Mouse (Mus musculus): ENCODE results near the gene Vash2.
"Not testable (repeated sequence)": the region's sequence is repeated elsewhere in the genome, so short reads cannot be mapped to it uniquely, and the experiment has no call there.

The Vash2 gene

DNA sequence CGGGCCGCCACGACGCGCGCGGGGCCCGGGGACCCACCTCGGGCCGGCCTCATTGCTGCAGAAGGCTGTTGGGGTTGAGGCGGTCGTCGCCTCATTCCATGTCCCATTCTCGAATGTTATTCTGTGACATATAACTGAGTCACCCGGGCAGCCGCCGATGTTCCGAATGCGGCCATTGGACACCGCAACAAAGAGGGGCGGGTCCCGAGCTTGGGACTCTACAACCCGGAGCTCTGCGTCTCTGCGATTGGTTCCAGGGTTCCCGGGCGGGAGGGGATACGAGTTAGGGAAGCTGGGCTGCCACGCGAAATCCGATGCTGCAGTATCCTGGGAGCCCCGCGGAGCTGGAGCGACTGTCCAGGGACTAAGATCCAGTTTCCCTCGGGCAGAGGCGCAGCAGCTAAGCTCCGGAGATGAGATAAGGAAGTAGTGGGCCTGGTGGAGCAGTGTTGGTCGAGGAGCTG, at the start of gene Vash2:
Gene Vash2 (minus strand): TSS at position 197 of the 464 bp plus-strand sequence.
- peak; percentile 57 to 63 for DNase-seq (ENCODE audit: low spot score in 2 of 2)

DNA sequence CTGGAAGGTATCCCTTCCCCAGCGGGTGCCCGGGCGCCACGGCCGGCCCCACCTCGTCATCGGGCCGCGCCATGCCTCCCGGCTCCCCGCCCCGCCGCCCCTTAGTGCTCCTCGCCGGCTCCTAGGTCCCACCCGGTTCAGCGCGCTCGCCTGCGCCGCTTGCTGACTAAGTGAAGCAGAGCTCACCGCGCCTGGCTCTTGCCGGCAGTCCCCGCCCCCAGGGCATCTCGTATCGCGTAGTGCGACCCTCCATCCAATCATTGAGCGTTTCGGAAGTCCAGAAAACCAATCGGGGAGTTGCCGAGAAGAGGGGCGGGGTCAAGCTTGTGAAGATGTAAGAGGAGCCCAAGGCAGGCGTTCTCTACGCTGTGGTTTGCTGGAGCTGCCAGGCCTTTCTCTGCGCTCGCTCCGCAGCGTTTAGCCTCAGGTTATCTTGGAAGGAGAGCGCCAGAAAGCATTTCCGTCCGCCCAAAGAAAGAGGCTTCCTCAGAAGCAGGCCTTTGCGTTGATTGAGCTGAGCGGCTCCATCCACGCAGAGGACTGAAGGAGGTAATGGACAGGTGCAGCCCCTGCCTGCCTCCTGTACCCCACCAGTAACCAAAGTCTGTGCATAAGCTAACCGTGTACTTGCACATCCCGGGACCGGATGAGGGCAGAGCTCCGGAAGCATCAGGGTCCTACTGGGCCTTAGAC, 47.1 kb upstream of the Vash2 start, which contains the start of gene Flvcr1:
Gene Flvcr1 (minus strand): TSS at position 138 of the 693 bp plus-strand sequence.
- DNase-seq (ENCODE audit: low spot score in 2 of 2) = peak; percentile 98 to 99

DNA sequence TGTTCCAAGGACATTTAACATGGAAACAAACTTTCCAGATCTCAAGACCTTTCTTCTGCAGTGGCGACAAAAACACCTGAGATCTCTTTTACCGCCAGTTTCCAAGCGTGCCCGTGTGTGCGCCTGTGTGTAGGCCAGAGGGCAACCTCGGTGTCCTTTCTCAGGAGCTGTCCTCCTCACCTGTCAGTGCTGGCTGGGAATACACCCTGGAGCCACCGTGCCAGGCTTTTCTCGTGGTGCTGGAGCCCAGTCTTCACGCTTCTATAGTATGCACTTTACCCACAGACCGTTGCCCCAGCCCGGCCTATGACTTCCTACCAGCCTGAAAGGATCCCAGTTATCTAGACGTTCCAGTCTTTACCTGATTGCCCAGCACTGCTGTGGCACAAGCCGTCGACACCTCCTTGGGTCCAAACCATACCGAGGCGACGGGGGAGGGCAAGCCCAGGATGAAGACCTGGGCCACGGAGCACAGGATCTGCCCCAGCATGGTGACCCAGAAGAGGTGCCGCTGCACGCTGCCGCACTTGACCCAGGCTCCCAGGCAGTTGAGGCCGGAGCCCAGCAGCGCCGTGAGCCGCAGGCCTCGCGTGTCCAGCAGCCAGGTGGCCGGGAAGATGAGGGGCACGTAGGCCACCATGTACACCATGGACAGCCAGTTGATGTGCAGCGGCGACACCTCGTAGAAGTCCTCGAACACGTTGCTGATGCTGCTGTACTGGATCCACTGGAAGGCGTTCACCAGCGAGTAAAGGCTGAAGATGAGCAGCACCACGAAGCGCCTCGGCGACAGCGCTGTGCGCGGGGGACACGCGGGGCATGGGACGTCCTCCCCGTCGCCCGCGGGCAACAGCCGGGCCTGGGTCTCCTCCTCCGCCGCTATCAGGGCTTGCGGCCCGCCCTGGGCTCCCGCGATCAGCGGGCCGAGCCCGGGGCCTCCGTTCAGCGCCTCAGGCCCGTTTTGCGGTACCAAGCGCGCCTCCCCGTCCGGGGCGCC, 46.2 kb upstream of the Vash2 start:
- DNase-seq (ENCODE audit: low spot score in 2 of 2) = peak; percentile 50 to 55

DNA sequence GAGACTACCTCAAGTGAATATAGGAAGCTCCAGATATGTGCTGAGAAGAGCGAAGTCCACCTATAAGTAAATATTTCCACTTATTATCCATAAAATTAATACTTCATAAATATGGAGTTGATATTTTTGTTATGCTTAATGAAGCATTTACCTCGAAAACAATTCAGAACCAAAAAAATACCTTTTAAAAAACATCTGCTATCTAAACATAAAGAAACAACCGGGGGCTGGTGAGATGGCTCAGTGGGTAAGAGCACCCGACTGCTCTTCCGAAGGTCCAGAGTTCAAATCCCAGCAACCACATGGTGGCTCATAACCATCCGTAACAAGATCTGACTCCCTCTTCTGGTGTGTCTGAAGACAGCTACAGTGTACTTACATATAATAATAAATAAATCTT, 44.7 kb upstream of the Vash2 start:
- not testable (repeated sequence) for DNase-seq (ENCODE audit: low spot score in 2 of 2)

DNA sequence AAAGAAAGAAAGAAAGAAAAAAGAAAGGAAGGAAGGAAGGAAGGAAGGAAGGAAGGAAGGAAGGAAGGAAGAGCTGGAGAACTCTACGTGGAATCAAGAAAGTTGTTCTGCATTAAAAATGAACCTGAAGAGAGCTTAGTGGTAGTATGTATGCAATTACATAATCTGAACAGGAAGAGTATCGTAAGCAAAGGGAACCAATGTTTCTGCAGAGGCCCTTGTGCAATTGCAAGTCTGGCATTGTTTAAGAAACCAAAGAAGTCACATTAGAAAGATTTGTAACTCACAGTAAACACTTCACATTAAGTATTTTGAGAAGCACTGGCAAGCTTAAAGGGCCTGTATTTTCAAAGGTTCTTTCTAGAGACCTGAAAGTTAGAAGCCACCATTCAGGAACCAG, 44.0 kb upstream of the Vash2 start:
- DNase-seq (ENCODE audit: low spot score in 2 of 2) = no peak

DNA sequence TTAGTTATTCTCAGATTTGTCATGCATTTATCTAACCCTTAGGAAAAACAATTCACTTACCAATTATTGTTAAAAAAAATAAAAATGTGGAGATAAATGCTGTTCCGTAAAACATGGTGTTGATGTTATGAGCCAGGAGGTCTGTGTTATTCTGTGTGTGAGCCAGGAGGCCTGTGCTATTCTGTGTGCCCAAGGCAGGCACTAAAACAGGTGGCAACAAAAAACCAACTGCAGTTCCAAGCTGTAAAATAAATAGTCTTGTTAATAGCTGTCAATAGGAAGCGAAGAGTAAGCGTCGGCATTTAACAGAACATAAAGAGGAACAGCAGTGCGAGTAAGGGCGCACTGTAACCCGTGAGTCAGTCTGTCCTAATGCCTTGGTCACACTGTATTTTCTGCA, 41.9 kb upstream of the Vash2 start:
- no peak for DNase-seq (ENCODE audit: low spot score in 2 of 2)

DNA sequence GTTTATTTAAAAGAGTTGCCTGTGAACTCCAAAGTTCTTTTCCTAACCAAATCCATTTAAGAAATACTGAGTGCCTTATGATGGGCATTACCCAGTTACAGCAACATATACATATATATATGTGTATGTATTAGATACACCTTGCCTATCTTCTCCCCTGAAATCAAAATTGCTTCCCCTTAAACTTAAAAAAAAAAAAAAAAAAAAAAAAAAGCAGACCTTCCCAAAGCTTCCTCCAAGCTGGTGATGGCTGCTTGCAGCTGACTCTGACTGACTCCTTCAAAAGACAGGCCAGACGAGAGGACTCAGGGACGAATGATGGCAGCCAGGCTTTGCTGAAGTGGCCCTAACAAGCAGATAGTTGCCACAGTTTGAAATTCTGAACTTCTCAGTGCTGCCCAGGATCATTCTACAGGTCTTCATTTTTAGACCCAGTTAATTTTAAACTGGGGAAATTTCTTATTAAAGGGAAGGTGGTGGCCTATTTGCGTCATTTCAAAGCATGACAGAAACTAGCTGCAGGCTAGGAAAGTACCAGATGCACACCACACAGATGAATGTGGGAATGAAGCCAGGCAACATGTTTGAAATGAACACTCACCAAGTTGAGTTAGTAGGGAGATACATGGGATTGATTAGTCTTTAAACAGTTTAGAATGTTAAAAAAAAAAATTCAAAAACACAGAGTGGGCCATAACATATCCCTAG, 41.3 kb upstream of the Vash2 start:
- DNase-seq (ENCODE audit: low spot score in 2 of 2) = no peak

DNA sequence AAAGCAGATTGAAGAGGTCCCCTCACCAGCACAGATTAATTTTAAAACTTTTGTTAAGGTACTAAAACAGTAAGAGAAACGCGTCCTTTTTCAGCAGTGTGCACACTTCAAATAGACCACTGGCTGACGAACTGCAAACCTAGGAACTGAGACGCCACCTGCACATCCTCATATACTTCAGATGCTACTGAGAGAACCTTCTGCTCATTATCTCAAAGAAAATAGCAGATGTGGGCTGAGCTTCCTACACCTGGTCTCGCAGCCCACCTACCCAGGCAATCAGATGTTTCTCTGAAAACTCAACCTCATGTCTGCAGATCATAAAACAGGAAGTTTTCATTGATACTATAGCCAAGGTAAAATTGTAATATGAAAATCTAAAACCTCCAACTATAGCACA, 40.7 kb upstream of the Vash2 start:
- no peak for DNase-seq (ENCODE audit: low spot score in 2 of 2)

DNA sequence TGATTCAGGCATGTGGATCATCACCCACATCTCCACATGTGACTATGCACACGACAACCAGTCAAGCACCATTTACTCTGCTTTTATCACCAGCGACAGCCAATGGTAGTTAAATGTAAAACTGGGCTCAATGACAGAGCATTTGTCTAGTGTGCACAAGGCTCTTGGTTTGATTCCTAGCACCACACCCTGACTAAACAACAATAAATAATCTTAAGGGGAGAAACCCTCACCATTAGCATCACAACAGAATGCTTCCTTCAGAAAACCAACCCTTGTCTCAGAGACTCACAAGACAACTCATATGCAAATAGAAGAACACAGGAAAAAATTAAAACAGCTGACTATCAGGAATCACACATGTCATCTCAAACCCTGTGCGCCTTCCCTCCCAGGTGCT, 35.2 kb upstream of the Vash2 start:
- no peak for DNase-seq (ENCODE audit: low spot score in 2 of 2)

DNA sequence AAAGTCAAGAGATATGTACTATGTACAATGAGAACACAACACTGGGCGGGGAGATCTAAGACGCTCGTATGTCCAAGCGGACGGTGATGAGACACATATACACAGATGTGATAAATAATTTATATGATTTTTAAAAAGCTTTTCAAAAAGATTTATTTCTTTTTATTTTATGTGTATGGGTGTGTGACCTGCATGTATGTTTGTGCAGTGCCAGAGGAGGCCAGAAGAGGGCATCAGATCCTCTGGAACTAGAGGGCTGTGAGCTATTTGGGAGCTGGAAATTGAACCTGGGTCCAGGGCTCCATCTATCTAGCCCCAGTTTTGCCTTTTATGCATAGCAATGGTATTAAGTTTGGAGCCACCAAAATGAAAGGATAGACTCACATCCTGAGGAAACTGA, 29.6 kb upstream of the Vash2 start:
- no peak for DNase-seq (ENCODE audit: low spot score in 2 of 2)

DNA sequence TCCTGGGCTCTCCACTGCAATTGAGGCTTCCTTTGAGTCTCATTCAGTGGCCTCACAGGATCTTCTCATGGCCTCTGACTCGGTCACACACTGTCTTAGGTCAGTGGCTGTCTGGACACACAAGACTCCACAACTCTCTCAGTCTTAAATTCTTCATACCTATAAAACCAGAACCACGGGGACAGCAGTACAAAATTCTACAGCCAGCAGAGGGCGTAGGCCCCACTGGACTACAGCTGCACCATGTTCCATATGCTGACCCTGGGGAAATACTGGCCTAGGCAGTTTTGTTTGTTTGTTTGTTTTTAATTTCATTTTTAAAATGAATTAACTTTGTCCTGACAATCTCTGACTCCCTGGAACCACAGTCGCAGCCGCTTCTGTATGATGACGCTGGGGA, 23.1 kb upstream of the Vash2 start:
- DNase-seq (ENCODE audit: low spot score in 2 of 2) = no peak

DNA sequence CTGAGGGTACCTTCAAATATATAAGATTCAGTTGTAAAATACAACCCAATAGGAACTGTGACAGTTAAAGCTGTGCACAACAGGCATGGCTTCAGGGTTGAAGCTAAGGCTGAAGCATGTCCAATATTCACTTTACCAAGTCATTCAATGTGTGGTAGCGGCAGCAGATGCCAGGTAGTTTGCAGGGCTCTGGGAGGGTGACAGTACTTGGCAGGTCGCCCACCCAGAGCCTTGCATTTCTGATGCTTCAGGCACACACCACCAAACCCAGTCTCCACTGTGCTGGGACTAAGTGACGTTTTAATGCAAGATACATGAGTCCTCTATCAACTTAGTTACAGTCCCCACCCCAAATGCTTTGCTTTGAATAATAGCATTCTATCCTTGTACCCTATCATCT, 21.6 kb upstream of the Vash2 start:
- no peak for DNase-seq (ENCODE audit: low spot score in 2 of 2)

DNA sequence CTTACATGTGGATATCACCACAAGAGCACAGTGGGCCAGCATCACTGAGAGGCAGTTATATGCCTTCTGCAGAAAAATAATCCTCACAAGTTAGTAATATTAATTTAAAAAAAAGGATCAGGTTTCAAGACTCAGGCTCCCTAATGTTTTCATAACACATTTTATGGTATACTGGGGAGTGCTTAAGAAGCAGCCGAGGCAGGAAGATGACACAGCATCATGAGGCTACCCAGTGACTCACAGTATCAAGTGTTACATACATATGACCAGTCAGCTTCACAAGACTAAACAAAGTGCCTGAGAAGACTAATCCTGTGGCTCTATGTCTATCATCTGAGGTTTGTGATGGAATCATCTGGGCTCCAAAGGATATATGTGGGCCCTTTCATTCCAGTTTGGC, 18.9 kb upstream of the Vash2 start:
- no peak for DNase-seq (ENCODE audit: low spot score in 2 of 2)

DNA sequence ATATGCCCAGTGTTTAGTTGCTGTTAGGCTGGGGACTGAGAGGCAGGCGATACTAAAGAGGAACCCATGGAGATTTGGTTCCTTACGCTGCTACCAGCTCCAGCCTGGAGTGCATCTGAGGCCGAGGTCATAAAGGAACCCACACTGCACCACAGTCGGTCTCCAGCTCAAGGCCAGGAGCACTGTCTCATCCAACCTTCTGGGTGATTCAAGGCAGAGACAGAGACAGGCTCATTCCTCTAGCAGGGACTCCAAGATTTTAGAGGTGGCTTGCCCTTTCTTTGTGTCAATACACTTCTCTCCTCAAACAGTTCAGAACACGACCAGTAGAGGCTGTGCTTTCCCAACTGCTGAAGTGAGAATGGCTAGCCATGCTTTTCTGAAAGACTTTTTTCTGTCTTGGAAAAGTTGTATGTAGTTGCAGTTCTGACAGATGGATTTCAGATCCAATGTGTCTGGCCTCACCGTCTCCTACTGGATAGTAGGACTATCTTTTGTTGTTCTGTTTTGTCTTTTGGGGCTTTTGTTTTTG, 17.3 kb upstream of the Vash2 start:
- DNase-seq (ENCODE audit: low spot score in 2 of 2) = no peak

DNA sequence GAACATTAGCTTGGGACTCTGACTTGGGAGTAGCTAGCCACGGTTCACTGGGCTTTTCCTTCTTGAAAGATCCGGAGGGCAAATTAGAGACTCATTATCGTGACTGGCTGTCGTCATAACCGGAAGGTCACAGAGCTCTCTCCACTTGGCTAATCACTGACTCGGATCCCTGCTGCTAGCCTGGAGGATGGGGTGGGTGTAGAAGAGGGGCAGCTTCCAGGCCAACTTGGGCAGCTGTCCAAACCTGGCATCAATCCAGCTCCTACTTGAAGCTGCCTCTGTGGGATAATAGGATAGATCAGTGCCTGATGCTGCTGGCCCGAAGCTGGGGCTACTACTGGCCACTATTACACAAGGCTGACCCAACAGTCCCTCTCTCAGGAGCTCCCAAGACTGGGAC, 16.5 kb upstream of the Vash2 start:
- peak; percentile 31 to 32 for DNase-seq (ENCODE audit: low spot score in 2 of 2)

DNA sequence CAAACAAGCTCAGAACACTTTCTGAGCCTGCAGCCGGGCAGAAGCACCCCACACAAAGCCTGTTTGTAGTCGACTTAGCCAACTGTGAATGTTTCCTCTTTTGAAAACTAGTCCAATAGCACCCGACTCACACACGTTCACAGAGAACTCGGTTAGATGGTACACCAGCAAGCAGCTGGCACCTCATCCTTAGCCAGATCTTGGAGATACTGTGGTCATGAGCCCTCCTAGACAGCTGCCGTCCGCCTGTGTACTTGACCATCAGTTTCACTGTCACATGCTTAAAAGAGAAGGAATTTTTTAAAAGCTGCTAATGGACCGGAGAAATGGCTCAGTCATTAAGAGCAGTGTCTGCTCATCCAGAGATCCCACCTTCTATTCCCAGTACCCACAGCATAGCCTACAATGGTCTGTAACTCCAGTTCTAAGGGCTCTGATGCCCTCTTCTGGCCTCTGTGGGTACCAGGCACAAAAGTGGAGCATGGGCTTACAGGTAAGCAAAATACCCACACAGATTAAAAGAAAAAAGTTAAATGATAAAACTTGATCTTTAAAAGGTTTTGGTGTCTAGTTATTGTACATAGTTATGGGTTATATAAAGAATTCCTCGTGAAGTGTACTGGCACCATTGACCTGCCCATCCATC, 10.5 kb upstream of the Vash2 start:
- no peak for DNase-seq (ENCODE audit: low spot score in 2 of 2)

DNA sequence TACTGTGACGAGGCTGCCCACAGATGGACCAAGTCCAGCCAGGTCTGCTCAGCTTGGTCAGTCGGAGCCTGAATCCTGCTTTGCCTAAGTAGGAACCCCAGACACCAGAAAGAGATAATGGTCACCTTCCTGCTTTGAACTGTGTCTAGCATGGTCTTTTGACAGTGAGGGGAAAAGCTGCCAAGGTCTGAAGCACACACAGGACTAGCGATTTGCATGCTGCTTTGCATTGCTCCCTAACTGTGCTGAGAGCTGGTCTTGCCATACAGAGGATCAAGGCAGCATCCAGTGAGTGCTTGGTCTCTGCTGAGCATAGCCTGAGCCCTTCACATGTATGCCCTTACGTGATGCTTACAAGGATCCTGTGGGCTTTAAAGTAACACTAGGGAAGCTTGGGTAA, 2.3 kb upstream of the Vash2 start:
- no peak for DNase-seq (ENCODE audit: low spot score in 2 of 2)

DNA sequence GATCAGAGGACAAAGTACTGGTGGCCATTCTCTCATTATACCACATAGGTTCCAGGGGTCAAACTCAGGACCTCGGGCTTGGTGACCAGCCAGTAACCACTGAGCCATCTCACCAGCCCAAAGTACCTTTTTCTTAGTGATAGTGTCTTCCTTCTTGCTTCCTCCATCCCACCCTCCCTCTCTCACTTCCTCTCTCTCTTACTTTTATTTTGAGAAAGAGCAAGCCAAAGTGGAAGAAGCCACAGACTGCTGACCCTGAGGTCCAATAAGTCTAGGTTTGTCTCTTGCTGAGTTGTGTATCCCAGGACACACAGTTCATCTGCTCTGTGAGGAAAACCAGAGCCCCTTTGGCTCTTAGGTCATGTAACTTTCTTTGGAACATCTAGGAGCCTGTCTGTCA, 1.4 kb upstream of the Vash2 start:
- no peak for DNase-seq (ENCODE audit: low spot score in 2 of 2)

DNA sequence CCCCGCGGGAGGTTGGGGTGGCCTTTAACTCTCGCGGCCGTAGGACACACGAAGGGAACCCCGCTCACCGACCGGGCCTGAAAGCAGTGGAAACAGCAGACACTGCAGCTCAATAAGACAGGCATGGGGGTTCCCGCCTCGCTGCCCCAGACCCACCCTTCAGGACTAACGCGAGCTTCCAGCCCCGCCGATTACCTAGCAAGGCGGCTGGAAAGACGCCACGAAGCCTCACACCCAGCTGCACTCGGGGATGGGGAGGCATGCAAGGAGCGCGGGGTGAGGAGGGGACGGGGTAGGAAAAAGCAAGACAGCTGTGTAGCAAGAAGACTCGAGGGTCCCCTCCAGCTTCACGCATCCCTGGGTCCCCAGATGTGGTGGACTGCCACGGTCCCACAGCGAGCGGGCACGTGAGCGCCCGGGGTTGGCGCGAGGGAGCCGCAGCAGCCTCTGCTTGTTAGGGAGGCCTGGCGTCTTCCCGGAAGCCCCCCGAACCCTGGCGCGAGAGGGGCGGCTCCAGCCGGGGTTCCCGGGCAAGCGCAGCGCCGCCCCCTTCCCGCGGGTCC, 504 bp downstream of the Vash2 start:
- peak in 1 of 2 experiments; percentile 9 for DNase-seq (ENCODE audit: low spot score in 2 of 2)

DNA sequence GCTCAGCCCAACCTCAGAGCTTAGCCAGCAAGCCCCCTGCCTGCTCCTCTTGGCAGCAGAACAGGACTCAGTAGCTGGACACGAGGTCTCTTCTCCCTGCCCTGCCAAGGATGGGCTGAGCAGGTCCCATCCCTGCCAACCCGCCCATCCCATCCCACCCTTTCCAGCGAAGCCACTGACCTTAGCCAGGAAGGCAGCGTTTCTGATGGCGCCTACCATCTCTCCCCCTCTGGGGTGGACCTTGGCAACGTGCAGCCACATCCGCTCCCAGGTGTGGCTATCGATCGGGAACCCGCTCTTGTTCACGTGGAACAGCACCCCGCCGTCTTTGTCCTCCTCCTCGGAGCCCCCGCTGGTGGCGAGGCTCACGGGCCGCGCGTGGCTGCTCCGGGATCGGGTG, 1.1 kb downstream of the Vash2 start:
- DNase-seq (ENCODE audit: low spot score in 2 of 2) = no peak
